Mouse (Mus musculus): Measurements from ENCODE around the gene Rrm2. TPM values are rescaled to one million over a fixed set of nuclear protein-coding genes. Genes with fewer than 3 reads are reported as not detected.
A peak's percentile ranks its signal among the peaks of the same experiment; 100 is the strongest.

The Rrm2 gene
- 219 and 221 TPM in 2 replicates for polyA plus RNA-seq (2014; fragmentation: Nextera tagmentation; extraction: Ambion mirVana)

DNA sequence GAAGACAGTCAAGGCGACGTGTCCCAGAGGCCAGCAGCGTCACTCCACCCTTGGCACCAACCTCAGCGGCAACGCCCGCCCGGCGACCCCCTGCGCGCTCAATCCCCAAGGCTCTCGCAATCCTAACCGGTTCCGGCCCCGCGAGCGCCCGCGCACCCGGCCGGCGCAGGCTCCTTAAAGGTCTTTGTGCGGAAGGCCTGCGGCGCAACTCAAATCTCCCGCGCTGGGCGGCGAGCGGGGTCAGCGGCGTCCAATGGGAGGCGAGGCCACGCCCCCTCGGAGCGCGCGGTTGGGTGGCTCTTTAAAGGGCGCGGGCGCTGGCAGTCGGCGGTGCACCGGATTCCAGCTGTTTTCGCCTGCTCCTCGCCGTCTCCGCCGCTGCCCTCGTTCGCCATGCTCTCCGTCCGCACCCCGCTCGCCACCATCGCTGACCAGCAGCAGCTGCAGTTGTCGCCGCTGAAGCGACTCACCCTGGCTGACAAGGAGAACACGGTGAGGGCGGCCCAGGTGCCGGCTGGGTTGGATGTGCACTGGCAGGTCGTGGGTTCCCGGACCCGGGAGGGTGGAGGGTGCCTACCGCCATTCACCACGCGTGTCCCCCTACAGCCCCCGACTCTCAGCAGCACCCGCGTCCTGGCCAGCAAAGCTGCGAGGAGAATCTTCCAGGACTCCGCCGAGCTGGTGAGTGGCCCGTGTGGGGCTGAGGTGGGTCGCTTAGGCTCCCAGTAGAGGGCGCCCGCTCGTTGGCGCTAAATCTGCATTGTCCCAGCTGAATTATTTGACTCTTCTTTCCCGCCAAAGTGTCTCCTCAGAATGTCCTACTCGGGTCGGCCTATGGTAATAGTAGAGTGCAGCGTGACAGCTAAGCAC lies at the start of gene Rrm2:
Gene Rrm2 (plus strand): TSS at position 288 of the 870 bp plus-strand sequence.
- peak; percentile 85 for TF ChIP-seq CTCF (IDR thresholded peaks at IDR 0.05; ENCODE audit: low read depth)
- under 1% methylated on average over 83 of the region's 83 CpGs for WGBS
- H3K4me3 ChIP-seq (ENCODE audit: low read depth, low read length) = peak within 1 kb of the TSS; percentile 91

DNA sequence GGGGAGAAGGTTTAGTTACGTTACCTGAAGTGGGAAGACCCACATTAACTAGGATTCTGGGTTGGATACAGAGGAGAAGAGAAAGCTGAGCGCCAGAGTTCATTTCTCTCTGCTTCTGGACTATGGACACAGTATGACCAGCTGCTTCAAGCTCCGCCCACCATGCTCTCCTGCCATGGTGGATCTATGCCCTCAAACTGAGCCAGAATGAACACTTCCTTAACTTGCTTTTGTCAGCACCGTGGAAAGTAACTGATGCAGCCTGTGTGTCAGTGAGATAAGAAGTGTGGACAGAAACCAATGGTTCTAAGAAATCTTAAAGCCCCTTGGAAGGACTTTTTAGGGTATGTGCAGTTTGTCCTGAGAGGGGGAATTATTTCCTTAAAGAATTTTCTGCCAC lies 49.0 kb upstream of the Rrm2 start:
- no peak for DNase-seq
- no peak for ATAC-seq (ENCODE audit: insufficient read depth)
- no peak for TF ChIP-seq CTCF (IDR thresholded peaks at IDR 0.05; ENCODE audit: low read depth)
- Histone ChIP-seq H3K4me1 (ENCODE audit: insufficient read depth) (no peaks in the 10 kb centered on the region), H3K4me2 (no peak overlapping the region), H3K4me3 (ENCODE audit: low read depth, low read length) (no peak overlapping the region), H3K9ac (no peak overlapping the region), H3K36me3 (ENCODE audit: insufficient read depth) (peaks cover 73% of the 10 kb centered on the region), H3K9me3 (ENCODE audit: low read depth, low read length) (no peaks in the 10 kb centered on the region), H3K27ac (ENCODE audit: low read depth) (no peak overlapping the region), H3K27me3 (ENCODE audit: insufficient read depth, low read length) (no peaks in the 10 kb centered on the region)
- WGBS = 84% methylated on average over 4 of the region's 4 CpGs

More for the DNA sequence above, at the start of gene Rrm2:
- H3K36me3 ChIP-seq (ENCODE audit: insufficient read depth) = peaks cover 36% of the 10 kb centered on the region
- H3K27ac ChIP-seq (ENCODE audit: low read depth) = peak within 1 kb of the TSS; percentile 90
- H3K4me1 ChIP-seq (ENCODE audit: insufficient read depth) = no peaks in the 10 kb centered on the region
- peak within 1 kb of the TSS; percentile 84 for H3K9ac ChIP-seq
- peak within 1 kb of the TSS; percentile 86 for H3K4me2 ChIP-seq
- H3K9me3 ChIP-seq (ENCODE audit: low read depth, low read length) = no peaks in the 10 kb centered on the region
- ATAC-seq (ENCODE audit: insufficient read depth) (peak; percentile 90), DNase-seq (peak; percentile 99)
- H3K27me3 ChIP-seq (ENCODE audit: insufficient read depth, low read length) = no peaks in the 10 kb centered on the region

DNA sequence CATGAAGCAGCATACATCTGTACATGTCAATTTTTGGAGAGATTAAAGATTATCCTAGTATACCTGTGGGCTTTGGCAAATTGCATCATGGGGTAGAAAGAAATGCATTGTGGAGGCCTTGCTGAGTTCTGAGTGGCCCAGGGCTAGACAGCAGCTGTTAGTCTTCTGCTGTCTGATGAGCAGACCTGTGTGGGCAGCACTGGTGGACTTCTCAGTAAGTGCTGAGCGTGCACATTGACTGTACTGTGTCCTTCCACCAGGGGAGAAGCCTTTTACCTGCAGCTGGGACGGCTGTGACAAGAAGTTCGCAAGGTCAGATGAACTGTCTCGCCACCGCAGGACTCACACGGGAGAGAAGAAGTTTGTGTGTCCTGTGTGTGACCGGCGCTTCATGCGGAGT lies 48.1 kb upstream of the Rrm2 start:
- no peaks in the 10 kb centered on the region for H3K9me3 ChIP-seq (ENCODE audit: low read depth, low read length)
- 90% methylated on average over 9 of the region's 9 CpGs for WGBS
- no peak overlapping the region for H3K4me3 ChIP-seq (ENCODE audit: low read depth, low read length)
- DNase-seq (no peak), ATAC-seq (ENCODE audit: insufficient read depth) (no peak)
- no peaks in the 10 kb centered on the region for H3K4me1 ChIP-seq (ENCODE audit: insufficient read depth)
- no peak overlapping the region for H3K9ac ChIP-seq
- H3K36me3 ChIP-seq (ENCODE audit: insufficient read depth) = peaks cover 64% of the 10 kb centered on the region
- no peak overlapping the region for H3K4me2 ChIP-seq
- no peaks in the 10 kb centered on the region for H3K27me3 ChIP-seq (ENCODE audit: insufficient read depth, low read length)
- H3K27ac ChIP-seq (ENCODE audit: low read depth) = no peak overlapping the region
- no peak for TF ChIP-seq CTCF (IDR thresholded peaks at IDR 0.05; ENCODE audit: low read depth)

DNA sequence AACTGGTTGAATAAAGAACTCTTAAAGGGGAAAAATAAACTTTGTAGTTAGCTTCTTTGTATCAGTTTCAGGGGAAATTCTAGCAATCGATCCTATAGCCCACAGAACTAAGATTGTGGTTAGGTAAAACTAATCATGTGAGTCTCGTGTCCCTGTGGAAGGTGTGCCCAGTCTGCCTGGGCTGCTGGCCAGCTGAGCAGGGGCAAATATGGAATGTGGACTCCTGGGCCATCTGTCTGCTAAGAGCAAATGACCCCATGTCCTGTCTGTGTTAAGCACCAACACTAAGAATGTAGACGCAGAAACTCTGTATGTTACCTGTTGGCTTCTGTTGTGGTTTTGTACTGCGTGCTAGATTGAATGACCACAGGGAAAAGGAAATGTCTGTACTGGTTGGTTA lies 46.9 kb upstream of the Rrm2 start:
- no peaks in the 10 kb centered on the region for H3K9me3 ChIP-seq (ENCODE audit: low read depth, low read length)
- TF ChIP-seq CTCF (IDR thresholded peaks at IDR 0.05; ENCODE audit: low read depth) = no peak
- no peak overlapping the region for H3K27ac ChIP-seq (ENCODE audit: low read depth)
- H3K4me3 ChIP-seq (ENCODE audit: low read depth, low read length) = no peak overlapping the region
- peaks cover 53% of the 10 kb centered on the region for H3K36me3 ChIP-seq (ENCODE audit: insufficient read depth)
- no peaks in the 10 kb centered on the region for H3K4me1 ChIP-seq (ENCODE audit: insufficient read depth)
- no peak overlapping the region for H3K9ac ChIP-seq
- H3K4me2 ChIP-seq = no peak overlapping the region
- DNase-seq (no peak), ATAC-seq (ENCODE audit: insufficient read depth) (no peak)
- no peaks in the 10 kb centered on the region for H3K27me3 ChIP-seq (ENCODE audit: insufficient read depth, low read length)
- WGBS = 84% methylated on average over 4 of the region's 4 CpGs

GRCm38 (mm10) chr12:24662131-24662530 lies 45.9 kb upstream of the Rrm2 start:
- Histone ChIP-seq H3K4me2 (no peak overlapping the region), H3K9me3 (ENCODE audit: low read depth, low read length) (no peaks in the 10 kb centered on the region), H3K36me3 (ENCODE audit: insufficient read depth) (peaks cover 42% of the 10 kb centered on the region), H3K9ac (no peak overlapping the region), H3K4me1 (ENCODE audit: insufficient read depth) (no peaks in the 10 kb centered on the region), H3K27me3 (ENCODE audit: insufficient read depth, low read length) (no peaks in the 10 kb centered on the region), H3K27ac (ENCODE audit: low read depth) (no peak overlapping the region), H3K4me3 (ENCODE audit: low read depth, low read length) (no peak overlapping the region)
- 80% methylated on average over 5 of the region's 5 CpGs for WGBS
- ATAC-seq (ENCODE audit: insufficient read depth) (no peak), DNase-seq (no peak)
- TF ChIP-seq CTCF (IDR thresholded peaks at IDR 0.05; ENCODE audit: low read depth) = no peak

- H3K4me1 ChIP-seq (ENCODE audit: insufficient read depth) = peaks cover 10% of the 10 kb centered on the region
- H3K27ac ChIP-seq (ENCODE audit: low read depth) = no peak overlapping the region
- 6% methylated on average over 9 of the region's 9 CpGs for WGBS
- peak overlapping the region; percentile 92 for H3K4me2 ChIP-seq
- H3K27me3 ChIP-seq (ENCODE audit: insufficient read depth, low read length) = peaks cover 14% of the 10 kb centered on the region
- H3K9ac ChIP-seq = peak overlapping the region; percentile 65
- no peak for TF ChIP-seq CTCF (IDR thresholded peaks at IDR 0.05; ENCODE audit: low read depth)
- peak; percentile 36 for DNase-seq
- ATAC-seq (ENCODE audit: insufficient read depth) = peak; percentile 14; the same call in 1 of the 2 replicates
- H3K36me3 ChIP-seq (ENCODE audit: insufficient read depth) = no peaks in the 10 kb centered on the region
- H3K9me3 ChIP-seq (ENCODE audit: low read depth, low read length) = no peaks in the 10 kb centered on the region
- peak overlapping the region; percentile 56 for H3K4me3 ChIP-seq (ENCODE audit: low read depth, low read length)
These were observed 27.9 kb upstream of the Rrm2 start for GRCm38 (mm10) chr12:24680096-24680491.

DNA sequence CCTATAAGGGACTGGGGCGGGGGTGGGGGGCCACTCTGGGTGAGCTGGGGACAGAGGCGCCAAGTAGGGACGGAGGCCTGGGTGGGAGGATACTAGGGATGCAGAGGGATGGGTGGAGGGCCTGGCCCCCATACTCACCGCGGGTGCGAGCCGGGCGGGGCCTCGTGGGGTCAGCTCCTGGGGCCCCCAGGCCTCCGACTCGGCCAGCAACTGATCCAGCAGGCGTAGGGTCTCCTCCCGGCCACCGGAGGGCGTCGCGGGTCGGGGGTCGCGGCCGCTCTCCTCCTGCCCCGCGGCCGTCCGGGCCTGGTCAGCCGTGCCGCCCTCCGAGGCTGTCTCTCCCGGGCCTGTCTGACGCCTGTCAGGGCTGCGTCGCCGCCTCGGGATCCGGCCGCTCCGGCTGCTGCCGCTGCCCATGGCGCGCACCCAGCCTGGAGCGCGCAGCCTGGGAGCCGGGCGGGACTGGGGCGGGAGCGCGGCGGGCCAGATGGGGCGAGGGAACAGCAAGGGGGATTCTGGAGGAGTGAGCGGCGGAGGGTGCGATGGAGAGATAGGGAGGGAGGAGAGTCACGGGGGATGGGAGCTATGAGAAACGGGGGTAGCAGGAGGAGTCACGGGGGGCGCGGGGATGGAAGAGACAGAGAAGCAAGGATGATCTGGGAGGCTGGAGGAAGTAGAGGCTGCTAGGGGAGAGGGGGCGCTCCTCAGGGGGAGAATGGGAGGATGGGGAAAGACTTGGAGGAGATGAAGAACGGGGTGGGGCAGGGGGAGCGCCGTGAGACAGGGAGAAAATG lies 27.4 kb upstream of the Rrm2 start:
- no peaks in the 10 kb centered on the region for H3K36me3 ChIP-seq (ENCODE audit: insufficient read depth)
- ATAC-seq (ENCODE audit: insufficient read depth) = peak; percentile 75
- peak; percentile 70 for DNase-seq
- peaks cover 14% of the 10 kb centered on the region for H3K27me3 ChIP-seq (ENCODE audit: insufficient read depth, low read length)
- H3K4me1 ChIP-seq (ENCODE audit: insufficient read depth) = peaks cover 10% of the 10 kb centered on the region
- peak overlapping the region; percentile 65 for H3K9ac ChIP-seq
- H3K4me3 ChIP-seq (ENCODE audit: low read depth, low read length) = peak overlapping the region; percentile 56
- peak; percentile 8; the same call in 1 of the 2 replicates for TF ChIP-seq CTCF (IDR thresholded peaks at IDR 0.05; ENCODE audit: low read depth)
- H3K27ac ChIP-seq (ENCODE audit: low read depth) = no peak overlapping the region
- peak overlapping the region; percentile 92 for H3K4me2 ChIP-seq
- no peaks in the 10 kb centered on the region for H3K9me3 ChIP-seq (ENCODE audit: low read depth, low read length)
- WGBS = 2% methylated on average over 49 of the region's 61 CpGs
